10 mouse cellular contexts compared by ENCODE assay signal in genomic region chrX:160455686-160456085, GRCm38 (mm10). TPM values are rescaled to one million over a fixed set of nuclear protein-coding genes. Genes with fewer than 3 reads are reported as not detected.
A peak's percentile ranks its signal among the peaks of the same experiment; 100 is the strongest.
DNase-seq lines count a peak whose midpoint lies in the region; ATAC-seq and TF ChIP-seq lines count a peak whose summit lies in the region.
"Had no signal": no experiment of that assay in that cellular context is flagged by ENCODE, and none has a peak within 500 bp of the region (broad histone marks: within the 10 kb centered on the region; RNA-seq: fewer than 3 reads in every experiment).

No protein-coding gene starts in this region.

- ATAC-seq in forebrain, embryonic 14.5 days: no peak
- ATAC-seq in forebrain, embryonic 11.5 days (replicated peaks; ENCODE audit: low FRiP score): no peak
- ATAC-seq in stomach, postnatal 0 days (ENCODE audit: low FRiP score, low TSS enrichment): no peak

- peak; percentile 64 for TF ChIP-seq CTCF in stomach, postnatal 0 days (IDR thresholded peaks at IDR 0.05; ENCODE audit: low read depth)

- no peak for TF ChIP-seq EP300 in stomach, postnatal 0 days (optimal IDR thresholded peaks at IDR 0.05)

- WGBS in forebrain, embryonic 14.5 days: 70% methylated on average over 5 of the region's 5 CpGs
- WGBS in forebrain, embryonic 11.5 days: 79% methylated on average over 5 of the region's 5 CpGs
- WGBS in stomach, postnatal 0 days: 68% methylated on average over 5 of the region's 5 CpGs

- no peaks in the 10 kb centered on the region for H3K4me1 ChIP-seq in forebrain, embryonic 14.5 days (ENCODE audit: control insufficient read depth, insufficient read depth, low read length)
- H3K4me1 ChIP-seq in forebrain, embryonic 11.5 days (replicated peaks; ENCODE audit: control insufficient read depth, insufficient read depth, low read length): no peaks in the 10 kb centered on the region
- H3K4me1 ChIP-seq in stomach, postnatal 0 days (replicated peaks; ENCODE audit: control insufficient read depth, insufficient read depth): no peaks in the 10 kb centered on the region

- no peak overlapping the region for H3K9ac ChIP-seq in forebrain, embryonic 14.5 days (ENCODE audit: low read length)
- no peak overlapping the region for H3K9ac ChIP-seq in forebrain, embryonic 11.5 days (ENCODE audit: low read length)
- H3K9ac ChIP-seq in stomach, postnatal 0 days (ENCODE audit: low read length): no peak overlapping the region

- no peak overlapping the region for H3K4me2 ChIP-seq in forebrain, embryonic 14.5 days (ENCODE audit: low read length)
- H3K4me2 ChIP-seq in forebrain, embryonic 11.5 days (ENCODE audit: low read depth, low read length, severe bottlenecking): no peak overlapping the region
- H3K4me2 ChIP-seq in stomach, postnatal 0 days (replicated peaks; ENCODE audit: low read depth): no peak overlapping the region

- H3K36me3 ChIP-seq in forebrain, embryonic 14.5 days (ENCODE audit: control insufficient read depth, insufficient read depth, low read length): no peaks in the 10 kb centered on the region
- no peaks in the 10 kb centered on the region for H3K36me3 ChIP-seq in forebrain, embryonic 11.5 days (ENCODE audit: control insufficient read depth, insufficient read depth, low read length)
- H3K36me3 ChIP-seq in stomach, postnatal 0 days (ENCODE audit: control insufficient read depth, insufficient read depth, low read length): no peaks in the 10 kb centered on the region

- H3K9me3 ChIP-seq in forebrain, embryonic 14.5 days (replicated peaks; ENCODE audit: control insufficient read depth, low read length): no peaks in the 10 kb centered on the region
- no peaks in the 10 kb centered on the region for H3K9me3 ChIP-seq in forebrain, embryonic 11.5 days (ENCODE audit: control insufficient read depth, low read length)
- no peaks in the 10 kb centered on the region for H3K9me3 ChIP-seq in stomach, postnatal 0 days (ENCODE audit: control insufficient read depth, low read length)

- H3K27me3 ChIP-seq in forebrain, embryonic 14.5 days (replicated peaks; ENCODE audit: control insufficient read depth, insufficient read depth, low read length): no peaks in the 10 kb centered on the region
- no peaks in the 10 kb centered on the region; the same call in 1 of the 2 replicates for H3K27me3 ChIP-seq in forebrain, embryonic 11.5 days (ENCODE audit: control insufficient read depth, insufficient read depth, low read length)
- no peaks in the 10 kb centered on the region for H3K27me3 ChIP-seq in stomach, postnatal 0 days (ENCODE audit: control insufficient read depth, insufficient read depth, low read length)

- DNase-seq in forebrain, embryonic 14.5 days (ENCODE audit: low spot score): peak; percentile 0
- DNase-seq in forebrain, embryonic 11.5 days (ENCODE audit: low spot score): no peak
- peak; percentile 16 for DNase-seq in kidney, postnatal 10 days
- no peak for DNase-seq in kidney, adult 18-20 months
- DNase-seq in urinary bladder, postnatal 14 days (ENCODE audit: low spot score): peak; percentile 4
- DNase-seq in urinary bladder, postnatal 4 days (ENCODE audit: low spot score in 2 of 2): no peak
- DNase-seq in stomach, postnatal 0 days (ENCODE audit: low spot score): no peak
- no peak for DNase-seq in frontal cortex, postnatal 36 days (ENCODE audit: low spot score in 2 of 2)
- DNase-seq: thymus, postnatal 14 days had no signal

- H3K4me3 ChIP-seq in forebrain, embryonic 14.5 days (ENCODE audit: low read depth, low read length): no peak overlapping the region
- no peak overlapping the region for H3K4me3 ChIP-seq in forebrain, embryonic 11.5 days (ENCODE audit: low read depth, low read length)
- no peak overlapping the region for H3K4me3 ChIP-seq in stomach, postnatal 0 days (ENCODE audit: low read depth, low read length)

- H3K27ac ChIP-seq in forebrain, embryonic 14.5 days (ENCODE audit: low read depth, low read length): no peak overlapping the region
- H3K27ac ChIP-seq in forebrain, embryonic 11.5 days (ENCODE audit: low read depth, low read length): no peak overlapping the region
- no peak overlapping the region for H3K27ac ChIP-seq in stomach, postnatal 0 days (replicated peaks)
- H3K27ac ChIP-seq: macrophage had no signal

RNA-seq across cellular contexts. Expression of gene Phka2, which starts 46.3 kb away (rescaled TPM):
- polyA plus RNA-seq in forebrain, embryonic 14.5 days (2014; fragmentation: Nextera tagmentation; extraction: Ambion mirVana): 10.0 and 12.6 TPM in 2 replicates
- 21.1 and 23.1 TPM in 2 replicates for polyA plus RNA-seq in forebrain, embryonic 11.5 days (2014; fragmentation: Nextera tagmentation; extraction: Ambion mirVana)
- polyA plus RNA-seq in stomach, postnatal 0 days (2015; fragmentation: Nextera tagmentation; extraction: Ambion mirVana): 5.7 and 6.2 TPM in 2 replicates

Comparison
In these comparisons a context has a peak if more than half of its experiments do, and no peak if none do; other contexts are left out.
1. DNase-seq: peak in forebrain, embryonic 14.5 days (single experiment), kidney, postnatal 10 days (single experiment) and urinary bladder, postnatal 14 days (single experiment); none in forebrain, embryonic 11.5 days (single experiment), kidney, adult 18-20 months (single experiment), urinary bladder, postnatal 4 days (0 of 2), stomach, postnatal 0 days (single experiment) and frontal cortex, postnatal 36 days (0 of 2).